Mouse (Mus musculus): ENCODE results near the gene Cacna1h. TPM values are rescaled to one million over a fixed set of nuclear protein-coding genes. Genes with fewer than 3 reads are reported as not detected.
A peak's percentile ranks its signal among the peaks of the same experiment; 100 is the strongest.

Cacna1h gene
- total RNA-seq, 2 experiments from 2014 or later: 20.2 to 22.7 TPM

DNA sequence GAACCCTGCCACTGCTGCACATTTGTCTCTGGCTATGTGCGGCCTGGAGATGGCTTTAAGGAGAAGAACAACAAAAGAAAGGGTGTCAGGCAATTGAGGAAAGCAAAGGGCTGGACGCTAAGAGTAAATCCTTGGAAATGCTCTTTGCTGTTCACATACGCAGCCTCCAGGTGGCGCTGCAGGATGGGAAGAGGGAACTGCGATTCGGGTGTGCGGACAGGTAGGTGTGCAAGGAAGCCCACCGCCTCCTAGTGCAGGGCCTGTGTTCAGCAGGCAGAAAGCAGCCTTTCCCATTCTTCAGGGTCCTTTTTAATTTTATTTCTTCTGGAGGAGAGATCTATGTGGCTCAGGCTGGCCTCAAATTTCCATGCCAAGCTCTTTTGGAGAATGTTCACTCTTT is 99.6 kb downstream of the Cacna1h start:
- DNase-seq (ENCODE audit: low spot score in 2 of 2): peak in 1 of 2 experiments; percentile 45

DNA sequence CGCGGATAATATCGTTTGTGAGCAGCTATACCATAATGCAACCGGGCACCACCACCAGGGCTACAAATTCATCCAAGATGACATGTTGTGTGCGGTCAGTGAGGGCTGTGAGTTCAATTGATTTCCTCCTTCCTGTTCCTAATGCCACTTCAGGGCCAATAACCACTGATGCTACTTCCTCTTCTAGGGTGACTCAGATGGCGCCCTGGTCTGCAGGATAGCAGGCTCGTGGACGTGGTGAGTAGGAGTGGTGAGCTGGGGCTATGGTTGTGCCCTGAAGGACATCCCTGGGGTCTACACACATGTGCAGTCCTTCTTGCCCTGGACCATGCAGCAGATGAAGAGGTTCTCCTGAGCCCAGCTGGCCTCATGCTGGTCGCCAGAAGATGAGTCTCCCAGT is 101.3 kb downstream of the Cacna1h start:
- DNase-seq (ENCODE audit: low spot score in 2 of 2): no peak

Other genes with a start within 250 kb of the Cacna1h start
- gene BC003965, start 249.2 kb downstream of the Cacna1h start, total RNA-seq (2021): 10 to 100 TPM; 12.5 to 12.9 TPM
- 10 to 100 TPM in 1 of 2 experiments, 1 to 10 TPM in 1; 9.5 to 12.6 TPM for gene Unkl, start 245.4 kb downstream of the Cacna1h start, total RNA-seq (2021)
- 10 to 100 TPM; 14.9 to 16.2 TPM for gene Gnptg, start 193.7 kb downstream of the Cacna1h start, total RNA-seq (2021)
- 10 to 100 TPM; 25.5 to 26.4 TPM for gene Tsr3, start 193.6 kb downstream of the Cacna1h start, total RNA-seq (2021)
- gene Baiap3, start 177.4 kb downstream of the Cacna1h start, total RNA-seq (2021): under 1 TPM in 1 of 2 experiments, not detected in 1; 0.54 TPM
- gene Ube2i, start 159.2 kb downstream of the Cacna1h start, total RNA-seq (2021): 100 to 1,000 TPM; 178 to 203 TPM
- gene Prss34, start 135.4 kb downstream of the Cacna1h start, total RNA-seq (2021): 10 to 100 TPM; 18.4 to 21.5 TPM
- gene Prss28, start 125.1 kb downstream of the Cacna1h start, total RNA-seq (2021): not detected
- not detected for gene Prss29, start 115.1 kb downstream of the Cacna1h start, total RNA-seq (2021)
- 10 to 100 TPM; 34.5 to 40.2 TPM for gene Tpsab1, start 88.2 kb downstream of the Cacna1h start, total RNA-seq (2021)
- gene Tpsb2, start 67.5 kb downstream of the Cacna1h start, total RNA-seq (2021): 100 to 1,000 TPM in 1 of 2 experiments, 10 to 100 TPM in 1; 86.0 to 110 TPM
- under 1 TPM; 0.54 to 0.60 TPM for gene Tpsg1, start 64.5 kb downstream of the Cacna1h start, total RNA-seq (2021)
- not detected for gene Tekt4, start 20.8 kb upstream of the Cacna1h start, total RNA-seq (2021)
- gene Sstr5, start 63.5 kb upstream of the Cacna1h start, total RNA-seq (2021): not detected
- gene Sox8, start 136.9 kb upstream of the Cacna1h start, total RNA-seq (2021): 10 to 100 TPM; 26.9 to 33.7 TPM
- 10 to 100 TPM; 16.1 to 18.8 TPM for gene Lmf1, start 145.3 kb upstream of the Cacna1h start, total RNA-seq (2021)

Data from gastrocnemius, postnatal 4 days (tissue).